Comparison of ENCODE assay signal across 35 mouse cellular contexts in the genomic region with DNA sequence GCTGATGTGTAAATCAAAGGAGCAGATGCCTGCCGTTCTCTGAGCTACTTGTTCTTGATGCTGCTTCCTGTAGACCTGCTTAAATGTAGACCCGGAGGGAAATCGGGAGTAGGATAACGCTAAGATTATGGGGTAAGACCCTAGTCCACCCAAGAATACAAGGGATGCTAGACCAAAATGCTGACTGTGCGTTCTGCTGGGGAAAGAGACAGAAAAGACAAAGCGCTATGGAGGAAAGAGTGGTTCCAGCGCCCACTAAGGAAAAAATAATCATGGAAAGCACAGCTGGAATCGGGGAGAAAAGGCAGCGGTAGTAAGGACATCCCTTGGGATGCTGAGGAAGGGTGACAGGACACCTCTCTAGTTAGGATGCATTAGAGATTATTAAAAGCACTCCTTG.
"Had no signal": no experiment of that assay in that cellular context is flagged by ENCODE, and none has a peak within 500 bp of the region (broad histone marks: within the 10 kb centered on the region; RNA-seq: fewer than 3 reads in every experiment).

No protein-coding gene starts in this region.

- H3K27me3 ChIP-seq: heart, embryonic 12.5 days; heart, embryonic 13.5 days; heart, embryonic 15.5 days; hindbrain, embryonic 12.5 days; hindbrain, embryonic 13.5 days; hindbrain, embryonic 15.5 days; intestine, embryonic 15.5 days; kidney, embryonic 15.5 days had no signal

- H3K27ac ChIP-seq: heart, embryonic 10.5 days; heart, embryonic 13.5 days; heart, embryonic 15.5 days; hindbrain, embryonic 10.5 days; hindbrain, embryonic 12.5 days; hindbrain, embryonic 13.5 days; hindbrain, embryonic 14.5 days; hindbrain, embryonic 15.5 days; hindbrain, postnatal 0 days; intestine, embryonic 15.5 days; kidney, embryonic 15.5 days; kidney, postnatal 0 days; layer of hippocampus, adult 2 months had no signal

- H3K4me3 ChIP-seq: heart, embryonic 10.5 days; heart, embryonic 12.5 days; heart, embryonic 13.5 days; heart, embryonic 15.5 days; hindbrain, embryonic 10.5 days; hindbrain, embryonic 12.5 days; hindbrain, embryonic 13.5 days; hindbrain, embryonic 15.5 days; intestine, embryonic 15.5 days; kidney, embryonic 15.5 days; layer of hippocampus, adult 2 months had no signal

- H3K36me3 ChIP-seq: heart, embryonic 13.5 days; heart, embryonic 15.5 days; hindbrain, embryonic 10.5 days; hindbrain, embryonic 12.5 days; hindbrain, embryonic 13.5 days; hindbrain, embryonic 15.5 days; intestine, embryonic 15.5 days; kidney, embryonic 15.5 days had no signal

- H3K4me2 ChIP-seq: heart, embryonic 11.5 days; heart, embryonic 12.5 days; heart, embryonic 13.5 days; heart, embryonic 15.5 days; hindbrain, embryonic 12.5 days; hindbrain, embryonic 13.5 days; hindbrain, embryonic 14.5 days; hindbrain, embryonic 15.5 days; intestine, embryonic 15.5 days; kidney, embryonic 15.5 days had no signal

- H3K9me3 ChIP-seq: heart, embryonic 10.5 days; heart, embryonic 12.5 days; heart, embryonic 13.5 days; heart, embryonic 15.5 days; hindbrain, embryonic 10.5 days; hindbrain, embryonic 12.5 days; hindbrain, embryonic 13.5 days; hindbrain, embryonic 15.5 days; intestine, embryonic 15.5 days; kidney, embryonic 15.5 days had no signal

- H3K9ac ChIP-seq: heart, embryonic 12.5 days; heart, embryonic 13.5 days; heart, embryonic 15.5 days; hindbrain, embryonic 12.5 days; hindbrain, embryonic 13.5 days; hindbrain, embryonic 14.5 days; hindbrain, embryonic 15.5 days; intestine, embryonic 15.5 days; kidney, embryonic 15.5 days had no signal

- ATAC-seq: hindbrain, embryonic 16.5 days; hindbrain, postnatal 0 days; inflammation-experienced regulatory T-cells, adult 6 months; intestine, embryonic 15.5 days; intestine, embryonic 16.5 days; intestine, postnatal 0 days had no signal

- DNase-seq: heart, postnatal 10 days; heart, postnatal 14 days; heart, postnatal 36 days; heart, postnatal 4 days; kidney, adult 11 months; kidney, adult 18-20 months; kidney, adult 2 months; kidney, adult 8-10 months; kidney, adult 9 months; kidney, postnatal 10 days; kidney, postnatal 14 days; kidney, postnatal 25 days; kidney, postnatal 36 days; kidney, postnatal 4 days; layer of hippocampus, adult 9-11 months; layer of hippocampus, postnatal 36 days had no signal
